Comparison of ENCODE assay signal across 24 mouse cellular contexts in the genomic region with DNA sequence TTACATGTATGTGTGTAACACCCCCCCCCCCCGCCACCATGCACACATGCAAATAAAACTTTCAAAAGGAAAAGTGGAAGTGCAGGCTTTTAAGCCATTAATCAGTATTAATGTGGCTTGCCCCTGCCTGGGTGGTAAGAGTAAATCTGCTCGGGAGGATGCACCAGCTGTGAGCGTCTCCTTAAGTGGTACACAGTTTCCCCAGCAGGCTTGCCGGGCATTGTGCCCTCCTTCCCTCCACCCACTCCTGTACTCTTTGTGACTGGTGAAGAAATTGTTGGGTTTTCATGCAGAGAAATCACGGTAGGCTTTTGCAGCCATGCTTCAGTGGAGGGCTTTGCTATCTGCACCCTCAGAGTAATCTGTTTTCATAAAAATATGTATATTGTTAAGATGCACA. TPM values are rescaled to one million over a fixed set of nuclear protein-coding genes. Genes with fewer than 3 reads are reported as not detected.
A peak's percentile ranks its signal among the peaks of the same experiment; 100 is the strongest.
DNase-seq lines count a peak whose midpoint lies in the region; ATAC-seq lines count a peak whose summit lies in the region.
"Had no signal": no experiment of that assay in that cellular context is flagged by ENCODE, and none has a peak within 500 bp of the region (broad histone marks: within the 10 kb centered on the region; RNA-seq: fewer than 3 reads in every experiment).

No protein-coding gene starts in this region.

- ATAC-seq in frontal cortex, adult (ENCODE audit: low TSS enrichment), result peak; percentile 94
- ATAC-seq in megakaryocyte, adult 5-6 weeks (ENCODE audit: poor library complexity, severe bottlenecking), result no peak
- ATAC-seq: activated CD4-positive, CD25-positive, alpha-beta regulatory T cell, adult 4 months; forebrain, embryonic 16.5 days; lung, postnatal 0 days; midbrain, embryonic 16.5 days had no signal

- no peak for DNase-seq in frontal cortex, postnatal 25 days (ENCODE audit: low spot score in 2 of 2)
- DNase-seq in adipocyte (ENCODE audit: low spot score), result peak; percentile 6
- DNase-seq in layer of hippocampus, adult 8-10 months (ENCODE audit: low spot score in 2 of 2), result peak; percentile 40 to 52
- peak; percentile 16 for DNase-seq in right cerebral cortex, postnatal 14 days
- no peak for DNase-seq in thymus, postnatal 0 days (ENCODE audit: low spot score)
- no peak for DNase-seq in kidney, postnatal 14 days
- DNase-seq: adrenal gland, postnatal 14 days; cerebellum, adult 9-11 months; gastrocnemius, adult 2 months; heart, postnatal 4 days; kidney, adult 2 months; kidney, postnatal 10 days; retina, postnatal 1 day; thymus, adult 18-20 months; thymus, postnatal 4 days had no signal

RNA-seq across cellular contexts. Expression of gene Lypd1, which starts 54.3 kb away (rescaled TPM):
- 100 to 1,000 TPM in 1 of 4 experiments, 10 to 100 TPM in 3; 72.4 to 104 (median 88.3) TPM for total RNA-seq in layer of hippocampus, adult 8-10 months (2022)
- 4.5 and 6.7 TPM in 2 replicates for polyA plus RNA-seq in thymus, postnatal 0 days (2015; fragmentation: Nextera tagmentation; extraction: Ambion mirVana)
- not detected in 2 replicates for total RNA-seq in megakaryocyte, adult 5-6 weeks (2015)
- total RNA-seq in megakaryocyte, adult 5-6 weeks (2017), result not detected in 2 replicates
- total RNA-seq: common myeloid progenitor, adult 5-6 weeks; gastrocnemius, adult 2 months; liver, adult 2 months had no signal
- polyA plus RNA-seq: liver, adult 2 months; macrophage had no signal

Comparison
In these comparisons a context has a peak if more than half of its experiments do, and no peak if none do; other contexts are left out.
1. DNase-seq: peak in adipocyte (single experiment), layer of hippocampus, adult 8-10 months (2 of 2) and right cerebral cortex, postnatal 14 days (single experiment); none in frontal cortex, postnatal 25 days (0 of 2), thymus, postnatal 0 days (single experiment) and kidney, postnatal 14 days (single experiment).
2. RNA of gene Lypd1, which starts 54.3 kb away (total RNA-seq): 72.4 to 104 TPM in layer of hippocampus, adult 8-10 months; not detected in megakaryocyte, adult 5-6 weeks; every median in the first group is over 10 times any median in the second.